Mouse (Mus musculus) spleen, adult 2 months (tissue): ENCODE data around the gene Cul9. TPM values are rescaled to one million over a fixed set of nuclear protein-coding genes. Genes with fewer than 3 reads are reported as not detected.

Source experiments
- DNase-seq, 2 experiments: peaks; one replicate each; pipeline versions ENCODE4 v3.0.0 to v3.0.0-alpha.2; 2012 to 2021; ENCODE audit warnings: low spot score in 2 of 2, low read depth in 1 of 2
- H3K27ac ChIP-seq: fragments of 200-500 bp; 2 replicates; pipeline ENCODE4 v1.5.1; 2012; ENCODE audit warnings: low read length, inconsistent platforms; ENCODE audit not compliant: insufficient read depth
- H3K27me3 ChIP-seq: fragments of 200-500 bp; 2 replicates; pipeline ENCODE4 v1.6.1; 2012; ENCODE audit warnings: mild to moderate bottlenecking, moderate library complexity, low read length, inconsistent platforms; ENCODE audit not compliant: control insufficient read depth, insufficient read depth
- H3K36me3 ChIP-seq: fragments of 200-500 bp; 2 replicates; pipeline ENCODE4 v1.6.1; 2012; ENCODE audit warnings: mild to moderate bottlenecking, low read length, inconsistent platforms; ENCODE audit not compliant: control insufficient read depth, insufficient read depth
- H3K4me1 ChIP-seq: fragments of 200-500 bp; 2 replicates; pipeline ENCODE4 v1.6.1; 2011; ENCODE audit warnings: inconsistent platforms; ENCODE audit not compliant: control insufficient read depth, insufficient read depth, insufficient read length
- H3K4me3 ChIP-seq: fragments of 200-500 bp; 2 replicates; pipeline ENCODE4 v1.5.1; 2011; ENCODE audit warnings: mild to moderate bottlenecking, inconsistent platforms; ENCODE audit not compliant: insufficient read depth, insufficient read length; ENCODE audit errors: extremely low read depth
- CTCF ChIP-seq: fragments of 200-500 bp; IDR thresholded peaks from 2 replicates; pipeline ENCODE4 v1.5.1; 2011; ENCODE audit warnings: mild to moderate bottlenecking, inconsistent platforms; ENCODE audit not compliant: insufficient read depth, insufficient read length, insufficient replicate concordance; ENCODE audit errors: extremely low read depth
- POLR2A ChIP-seq: fragments of 200-500 bp; IDR thresholded peaks from 2 replicates; pipeline ENCODE4 v1.6.1; 2011; ENCODE audit warnings: low read depth, low read length, inconsistent platforms
- WGBS: fragments of 180-500 bp; shearing (Covaris S2); methylation state at CpG from one replicate; pipeline ENCODE4 v1.1.7; 2018; 5-methylcytosine and 5-hydroxymethylcytosine counted together
- polyA plus RNA-seq: library from polyadenylated mRNA; depleted of rRNA; stranded (reverse); fragments of >200 nt; gene quantifications from 2 replicates; pipeline ENCODE4 v1.2.3, GENCODE M21; 2012; rRNA removed

Cul9 gene
- polyA plus RNA-seq, 1 experiment: 16.2 TPM

DNA sequence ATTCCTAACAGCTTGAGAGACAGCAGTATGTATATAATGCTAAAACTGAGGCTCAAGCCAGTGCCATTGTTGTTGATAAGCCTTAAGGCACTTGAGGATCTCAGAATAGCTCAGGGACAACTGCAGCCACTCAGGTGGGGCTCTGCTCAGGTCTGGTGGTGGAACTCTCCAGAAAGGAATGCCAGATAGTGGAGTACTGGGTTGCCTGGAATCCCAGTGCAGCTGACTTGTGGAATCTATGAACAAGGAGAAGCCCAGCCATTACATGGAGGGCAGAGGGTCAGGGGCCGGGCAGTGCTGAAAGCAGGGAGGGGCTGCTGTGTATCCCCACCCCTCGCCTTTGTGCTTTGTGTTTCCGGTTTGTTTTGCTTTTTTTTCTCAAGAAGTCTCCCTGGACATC lies 87.7 kb downstream of the Cul9 start:
- H3K4me3 ChIP-seq: no peak overlapping the region
- 38% methylated on average over 3 of the region's 3 CpGs for WGBS
- no peak for DNase-seq
- no peak overlapping the region for H3K27ac ChIP-seq
- TF ChIP-seq POLR2A (no peak), CTCF (no peak)
- H3K27me3 ChIP-seq: peaks cover 27% of the 10 kb centered on the region
- H3K4me1 ChIP-seq: peaks cover 2% of the 10 kb centered on the region; the same call in 1 of the 2 replicates
- no peaks in the 10 kb centered on the region for H3K36me3 ChIP-seq

DNA sequence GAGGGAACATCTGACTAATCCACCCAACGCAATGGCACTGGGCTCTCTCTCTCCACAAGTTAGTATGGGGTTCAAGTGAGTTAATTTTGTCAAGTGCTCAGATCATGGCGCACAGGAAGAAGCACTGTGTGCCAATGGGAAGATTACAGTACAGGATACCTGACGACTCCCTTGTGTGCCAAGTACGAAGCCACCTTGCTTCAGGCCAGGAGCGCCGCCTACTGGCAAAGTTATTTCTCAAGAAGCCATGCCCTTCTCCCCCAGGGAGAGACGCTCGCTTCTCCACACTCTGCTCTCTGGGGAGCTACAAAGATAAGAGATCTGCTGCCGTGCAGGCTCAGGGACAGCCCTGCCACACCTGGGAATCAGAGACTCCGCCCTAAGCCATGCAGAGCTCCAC lies 88.4 kb downstream of the Cul9 start:
- Histone ChIP-seq H3K36me3 (no peaks in the 10 kb centered on the region), H3K27me3 (peaks cover 29% of the 10 kb centered on the region), H3K27ac (no peak overlapping the region), H3K4me3 (no peak overlapping the region), H3K4me1 (peaks cover 2% of the 10 kb centered on the region; the same call in 1 of the 2 replicates)
- TF ChIP-seq POLR2A (no peak), CTCF (peak; percentile 52; the same call in 1 of the 2 replicates)
- peak; percentile 19 to 55 for DNase-seq
- 9% methylated on average over 10 of the region's 10 CpGs for WGBS

DNA sequence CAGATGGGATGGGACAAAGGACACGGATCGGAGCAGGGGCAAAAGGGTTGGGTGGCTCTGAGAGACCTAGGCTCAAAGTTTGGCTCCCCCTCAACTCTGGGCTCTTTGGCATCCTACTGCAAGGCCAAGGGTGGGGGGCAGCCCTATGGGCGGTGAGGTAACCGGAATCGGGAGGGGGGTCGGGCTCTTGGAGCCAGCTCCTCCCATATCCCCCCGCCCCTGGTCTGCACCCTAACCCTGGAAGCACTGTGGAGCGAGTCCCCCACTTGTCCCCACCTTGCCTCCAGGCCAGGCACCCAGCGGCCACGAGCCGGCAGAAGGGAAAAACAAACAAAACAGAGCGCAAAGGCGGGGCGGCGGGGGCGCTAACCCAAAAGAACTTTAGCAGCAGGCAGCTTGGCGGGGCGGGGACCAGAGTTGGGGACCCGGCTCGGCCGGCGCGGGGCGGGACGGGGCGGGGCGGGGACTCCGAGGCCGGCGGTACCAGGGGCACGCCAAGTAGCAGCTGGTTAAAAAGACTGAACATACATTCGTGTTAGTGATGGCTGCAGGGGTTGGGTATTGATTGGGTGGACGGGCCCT lies 91.0 kb downstream of the Cul9 start:
- peaks cover 22% of the 10 kb centered on the region for H3K27me3 ChIP-seq
- WGBS: 2% methylated on average over 33 of the region's 33 CpGs

DNA sequence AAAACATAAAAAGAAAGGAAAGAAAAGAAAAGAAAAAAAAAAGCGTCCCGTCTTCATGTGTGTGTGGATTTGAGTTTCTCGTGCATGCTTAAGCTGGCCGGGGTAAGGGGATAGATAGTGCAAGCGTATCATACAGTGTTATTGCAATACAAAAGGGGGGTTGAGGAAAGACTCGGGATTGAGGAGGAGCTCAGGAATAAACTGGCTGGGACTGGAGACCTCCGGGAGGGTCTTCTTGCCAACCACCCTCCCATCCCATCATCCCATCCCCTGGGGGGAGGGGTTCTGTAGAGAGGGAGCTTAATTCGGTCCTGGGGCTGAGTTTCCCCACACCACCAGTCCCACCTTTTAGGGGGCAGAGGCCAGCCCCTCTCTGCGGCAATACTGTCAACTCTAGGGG lies 91.6 kb downstream of the Cul9 start:
- WGBS: 6% methylated on average over 9 of the region's 9 CpGs
- H3K27ac ChIP-seq: no peak overlapping the region
- H3K4me1 ChIP-seq: peaks cover 2% of the 10 kb centered on the region; the same call in 1 of the 2 replicates
- no peaks in the 10 kb centered on the region for H3K36me3 ChIP-seq
- no peak overlapping the region for H3K4me3 ChIP-seq
- TF ChIP-seq POLR2A (no peak), CTCF (no peak)
- no peak for DNase-seq
- H3K27me3 ChIP-seq: peaks cover 22% of the 10 kb centered on the region

More for the DNA sequence above, 91.0 kb downstream of the Cul9 start:
- no peaks in the 10 kb centered on the region for H3K36me3 ChIP-seq
- TF ChIP-seq POLR2A (no peak), CTCF (no peak)
- H3K4me3 ChIP-seq: no peak overlapping the region
- peaks cover 2% of the 10 kb centered on the region; the same call in 1 of the 2 replicates for H3K4me1 ChIP-seq
- no peak overlapping the region for H3K27ac ChIP-seq
- no peak for DNase-seq

DNA sequence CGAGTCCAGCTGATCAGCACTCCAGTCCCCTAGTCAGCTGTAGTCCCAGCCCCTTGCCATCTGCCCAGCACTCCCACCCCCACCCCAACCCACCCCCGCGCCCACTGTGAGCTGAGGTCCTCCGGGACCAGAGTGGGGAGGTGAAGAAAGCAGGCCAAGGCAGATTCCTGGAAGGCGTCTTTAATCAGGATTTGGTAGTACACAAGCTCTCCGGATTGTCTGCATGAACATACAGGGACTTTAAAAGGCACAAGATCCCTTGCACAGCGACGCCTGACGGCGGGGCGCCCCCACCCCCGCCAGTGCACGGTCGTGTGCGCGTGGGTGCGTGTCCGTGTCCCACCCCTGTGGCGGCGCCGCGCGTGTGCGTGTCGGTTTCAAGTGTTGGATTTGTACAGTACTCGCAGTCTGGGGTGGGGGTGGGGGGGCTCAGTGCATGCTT lies 92.2 kb downstream of the Cul9 start:
- Histone ChIP-seq H3K27me3 (peaks cover 22% of the 10 kb centered on the region), H3K4me1 (peaks cover 2% of the 10 kb centered on the region; the same call in 1 of the 2 replicates), H3K4me3 (no peak overlapping the region), H3K36me3 (no peaks in the 10 kb centered on the region), H3K27ac (no peak overlapping the region)
- 5% methylated on average over 25 of the region's 26 CpGs for WGBS
- no peak for TF ChIP-seq POLR2A
- TF ChIP-seq CTCF: no peak
- DNase-seq: no peak

DNA sequence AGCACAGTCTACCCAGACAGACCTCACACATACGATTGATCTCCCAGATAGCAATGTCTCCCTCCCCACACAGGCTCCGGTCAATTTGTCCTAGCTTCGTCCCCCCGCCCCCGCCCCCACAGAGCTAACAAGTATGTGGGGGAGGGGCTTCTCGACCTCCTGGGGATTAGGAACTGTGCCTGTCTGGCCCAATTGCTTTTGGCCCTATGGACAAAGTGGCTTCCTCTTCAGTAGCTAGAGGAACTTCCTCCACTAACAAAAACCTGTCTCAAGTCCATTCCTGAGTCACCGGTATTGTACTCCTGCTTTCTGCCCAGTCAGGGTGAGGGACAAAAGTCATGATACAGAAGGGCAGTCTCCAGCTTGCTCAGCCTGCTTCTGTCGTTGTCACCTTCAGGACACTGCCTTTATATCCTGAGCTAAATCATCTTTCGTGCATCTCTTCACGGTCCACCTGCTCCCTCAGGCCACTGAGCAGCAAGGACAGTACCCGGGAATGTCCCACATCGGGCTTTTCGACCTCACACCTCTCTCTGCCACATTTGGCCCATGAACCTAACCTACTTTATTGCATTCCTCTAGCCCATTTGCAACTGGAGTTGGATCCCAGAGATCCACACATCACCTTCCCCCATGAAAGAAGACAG lies 92.8 kb downstream of the Cul9 start:
- DNase-seq: no peak
- Histone ChIP-seq H3K4me3 (no peak overlapping the region), H3K4me1 (peaks cover 2% of the 10 kb centered on the region; the same call in 1 of the 2 replicates), H3K36me3 (no peaks in the 10 kb centered on the region), H3K27me3 (peaks cover 22% of the 10 kb centered on the region), H3K27ac (no peak overlapping the region)
- TF ChIP-seq CTCF (no peak), POLR2A (no peak)
- 15% methylated on average over 13 of the region's 13 CpGs for WGBS

DNA sequence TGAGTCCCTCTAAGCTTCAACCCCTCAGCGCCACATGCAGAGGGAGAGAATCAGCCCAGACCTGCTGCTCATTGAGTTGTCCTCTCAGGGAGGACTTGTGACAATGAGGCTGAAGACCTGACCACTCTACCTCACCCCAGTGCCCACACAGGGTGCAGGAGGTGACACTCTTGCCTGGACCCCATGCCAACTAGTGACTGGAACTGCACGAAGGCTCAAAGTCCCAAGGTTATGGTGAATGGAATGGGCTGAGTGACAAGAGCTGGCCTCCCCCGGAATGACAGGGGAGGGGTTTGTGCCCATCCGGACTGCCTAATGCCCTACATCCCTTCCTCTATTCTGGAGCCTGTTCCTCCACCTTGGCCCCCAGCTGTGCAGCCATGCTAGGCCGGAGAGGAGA lies 93.5 kb downstream of the Cul9 start:
- no peak for DNase-seq
- Histone ChIP-seq H3K27ac (no peak overlapping the region), H3K4me3 (no peak overlapping the region), H3K4me1 (peaks cover 2% of the 10 kb centered on the region; the same call in 1 of the 2 replicates), H3K27me3 (peaks cover 22% of the 10 kb centered on the region), H3K36me3 (no peaks in the 10 kb centered on the region)
- no peak for TF ChIP-seq POLR2A
- WGBS: 61% methylated on average over 5 of the region's 5 CpGs

Other genes starting within 250 kb of the Cul9 start
- 0.46 and 0.50 TPM in 2 replicates for gene Dlk2, start 249.0 kb downstream of the Cul9 start, polyA plus RNA-seq
- gene Abcc10, start 218.0 kb downstream of the Cul9 start, polyA plus RNA-seq: 15.4 and 23.3 TPM in 2 replicates
- 37.6 and 55.4 TPM in 2 replicates for gene Zfp318, start 162.7 kb downstream of the Cul9 start, polyA plus RNA-seq
- gene Crip3, start 117.5 kb downstream of the Cul9 start, polyA plus RNA-seq: 8.9 and 10.0 TPM in 2 replicates
- gene Slc22a7, start 107.9 kb downstream of the Cul9 start, polyA plus RNA-seq: 0.07 TPM in 1 of 2 replicates, not detected in the other
- gene Ttbk1, start 58.7 kb downstream of the Cul9 start, polyA plus RNA-seq: 0.82 and 0.89 TPM in 2 replicates
- gene Dnph1, start 49.7 kb downstream of the Cul9 start, polyA plus RNA-seq: 2.3 and 3.6 TPM in 2 replicates
- 146 and 226 TPM in 2 replicates for gene Srf, start 9.8 kb upstream of the Cul9 start, polyA plus RNA-seq
- 8.5 and 11.1 TPM in 2 replicates for gene Ptk7, start 83.1 kb upstream of the Cul9 start, polyA plus RNA-seq
- gene Klc4, start 99.6 kb upstream of the Cul9 start, polyA plus RNA-seq: 14.2 and 14.6 TPM in 2 replicates
- 48.3 and 49.8 TPM in 2 replicates for gene Mrpl2, start 99.8 kb upstream of the Cul9 start, polyA plus RNA-seq
- gene Cul7, start 103.9 kb upstream of the Cul9 start, polyA plus RNA-seq: 19.0 and 21.5 TPM in 2 replicates
- gene Rrp36, start 128.0 kb upstream of the Cul9 start, polyA plus RNA-seq: 25.8 and 32.8 TPM in 2 replicates
- gene Mea1, start 132.4 kb upstream of the Cul9 start, polyA plus RNA-seq: 30.2 and 34.6 TPM in 2 replicates
- 57.5 and 69.2 TPM in 2 replicates for gene Klhdc3, start 134.5 kb upstream of the Cul9 start, polyA plus RNA-seq
- 28.8 and 34.2 TPM in 2 replicates for gene Ppp2r5d, start 158.7 kb upstream of the Cul9 start, polyA plus RNA-seq
- gene Pex6, start 165.1 kb upstream of the Cul9 start, polyA plus RNA-seq: 44.9 and 64.0 TPM in 2 replicates
- gene Gnmt, start 182.8 kb upstream of the Cul9 start, polyA plus RNA-seq: 6.4 and 8.1 TPM in 2 replicates
- 55.6 and 62.8 TPM in 2 replicates for gene Cnpy3, start 205.8 kb upstream of the Cul9 start, polyA plus RNA-seq
- 0.08 and 0.20 TPM in 2 replicates for gene Ptcra, start 217.3 kb upstream of the Cul9 start, polyA plus RNA-seq
- 37.3 and 73.8 TPM in 2 replicates for gene 2310039H08Rik, start 226.2 kb upstream of the Cul9 start, polyA plus RNA-seq
- 13.7 and 14.0 TPM in 2 replicates for gene Rpl7l1, start 236.3 kb upstream of the Cul9 start, polyA plus RNA-seq